Mouse (Mus musculus) kidney, postnatal 0 days (tissue): Measurements from ENCODE around the gene Lix1l. TPM values are rescaled to one million over a fixed set of nuclear protein-coding genes. Genes with fewer than 3 reads are reported as not detected.

ENCODE experiments used
- ATAC-seq: fragments of 200-750 bp; cut with Nextera tagmentation; replicated peaks from 2 replicates; pipeline ENCODE4 v1.8.0; 2017; ENCODE audit warnings: low read depth, moderate number of reproducible peaks, moderate TSS enrichment, moderate library complexity; ENCODE audit not compliant: low FRiP score
- DNase-seq: peaks from one replicate; pipeline ENCODE4 v3.0.0-alpha.2; 2016; ENCODE audit warnings: low spot score
- H3K27ac ChIP-seq: fragments of 300-500 bp; sonication (generic); 2 replicates; pipeline ENCODE4 v1.5.1; 2014; ENCODE audit warnings: mild to moderate bottlenecking
- H3K27me3 ChIP-seq: fragments of 300-500 bp; sonication (generic); 2 replicates; pipeline ENCODE4 v1.6.1; 2014; ENCODE audit warnings: low read length, mixed read lengths; ENCODE audit not compliant: insufficient read depth
- H3K36me3 ChIP-seq: fragments of 300-500 bp; sonication (generic); 2 replicates; pipeline ENCODE4 v1.6.1; 2014; ENCODE audit warnings: low read length, mixed read lengths; ENCODE audit not compliant: insufficient read depth
- H3K4me1 ChIP-seq: fragments of 300-500 bp; sonication (generic); replicated peaks from 2 replicates; pipeline ENCODE4 v1.6.1; 2014; ENCODE audit warnings: antibody characterized with exemption, low read length, mixed read lengths; ENCODE audit not compliant: insufficient read depth
- H3K4me2 ChIP-seq: fragments of 300-500 bp; sonication (generic); 2 replicates; pipeline ENCODE4 v1.6.1; 2014; ENCODE audit warnings: mild to moderate bottlenecking, low read length, moderate library complexity, mixed read lengths
- H3K4me3 ChIP-seq: fragments of 300-500 bp; sonication (generic); replicated peaks from 2 replicates; pipeline ENCODE4 v1.5.1; 2014; ENCODE audit warnings: low read depth, low read length
- H3K9ac ChIP-seq: fragments of 300-500 bp; sonication (generic); 2 replicates; pipeline ENCODE4 v1.6.1; 2014; ENCODE audit warnings: low read depth, low read length
- H3K9me3 ChIP-seq: fragments of 300-500 bp; sonication (generic); replicated peaks from 2 replicates; pipeline ENCODE4 v1.6.1; 2016; ENCODE audit warnings: low read length, inconsistent platforms, mixed read lengths
- CTCF ChIP-seq: IDR thresholded peaks from 2 replicates; pipeline ENCODE4 v1.5.1; 2016; ENCODE audit warnings: antibody characterized with exemption, low read depth, mild to moderate bottlenecking, moderate library complexity
- WGBS: fragments of 180-500 bp; shearing (Covaris S2); extraction: QIAGEN DNeasy Blood & Tissue Kit; methylation state at CpG from one replicate; pipeline ENCODE4 v1.1.7; 2014; 5-methylcytosine and 5-hydroxymethylcytosine counted together
- polyA plus RNA-seq: library from polyadenylated mRNA; unstranded; fragments of >200 nt; fragmentation: Nextera tagmentation; extraction: Ambion mirVana; gene quantifications from 2 replicates; pipeline ENCODE4 v1.2.1, GENCODE M21; 2015

Gene Lix1l
- polyA plus RNA-seq, 1 experiment from 2014 or later: 4.9 TPM

- Histone ChIP-seq H3K4me3 (peak within 1 kb of the TSS; percentile 76), H3K36me3 (no peaks in the 10 kb centered on the region), H3K27ac (peak within 1 kb of the TSS; percentile 76; the same call in 1 of the 2 replicates), H3K27me3 (0 out of 2 replicates have a peak, but pooled peaks cover 5% of the 10 kb centered on the region), H3K4me1 (peaks cover 19% of the 10 kb centered on the region), H3K4me2 (peak within 1 kb of the TSS; percentile 75), H3K9ac (peak within 1 kb of the TSS; percentile 77), H3K9me3 (no peaks in the 10 kb centered on the region)
- peak; percentile 98 for DNase-seq
- TF ChIP-seq CTCF: peak; percentile 40; the same call in 1 of the 2 replicates
- under 1% methylated on average over 37 of the region's 38 CpGs for WGBS
- peak; percentile 91 for ATAC-seq
These were observed 7.0 kb upstream of the Lix1l start, which contains the start of gene Polr3gl for GRCm38 (mm10) chr3:96593790-96594560. Gene Polr3gl (minus strand): TSS chr3:96594181.

GRCm38 (mm10) chr3:96594851-96595250, 6.1 kb upstream of the Lix1l start:
- TF ChIP-seq CTCF: no peak
- ATAC-seq (no peak), DNase-seq (no peak)
- WGBS: 79% methylated on average over 5 of the region's 5 CpGs
- H3K9me3 ChIP-seq: no peaks in the 10 kb centered on the region
- no peak overlapping the region for H3K4me3 ChIP-seq
- no peak overlapping the region for H3K27ac ChIP-seq
- no peak overlapping the region for H3K9ac ChIP-seq
- no peaks in the 10 kb centered on the region for H3K36me3 ChIP-seq
- H3K4me2 ChIP-seq: no peak overlapping the region
- 0 out of 2 replicates have a peak, but pooled peaks cover 5% of the 10 kb centered on the region for H3K27me3 ChIP-seq
- H3K4me1 ChIP-seq: peaks cover 19% of the 10 kb centered on the region

- no peak for TF ChIP-seq CTCF
- 0 out of 2 replicates have a peak, but pooled peaks cover 5% of the 10 kb centered on the region for H3K27me3 ChIP-seq
- H3K4me3 ChIP-seq: no peak overlapping the region; the same call in 1 of the 2 replicates
- DNase-seq (no peak), ATAC-seq (no peak)
- no peaks in the 10 kb centered on the region for H3K9me3 ChIP-seq
- 30% methylated on average over 6 of the region's 6 CpGs for WGBS
- H3K4me2 ChIP-seq: peak overlapping the region; percentile 84
- H3K36me3 ChIP-seq: no peaks in the 10 kb centered on the region
- no peak overlapping the region for H3K9ac ChIP-seq
- no peak overlapping the region for H3K27ac ChIP-seq
- peaks cover 19% of the 10 kb centered on the region for H3K4me1 ChIP-seq
These were observed 5.3 kb upstream of the Lix1l start for GRCm38 (mm10) chr3:96595661-96596060.

- Histone ChIP-seq H3K27ac (peak within 1 kb of the TSS; percentile 47; the same call in 1 of the 2 replicates), H3K9ac (peak within 1 kb of the TSS; percentile 62), H3K4me2 (peak within 1 kb of the TSS; percentile 84), H3K9me3 (no peaks in the 10 kb centered on the region), H3K27me3 (0 out of 2 replicates have a peak, but pooled peaks cover 5% of the 10 kb centered on the region), H3K36me3 (no peaks in the 10 kb centered on the region), H3K4me1 (peaks cover 19% of the 10 kb centered on the region), H3K4me3 (peak within 1 kb of the TSS; percentile 48)
- no peak for ATAC-seq
- no peak for DNase-seq
- 2% methylated on average over 22 of the region's 23 CpGs for WGBS
- no peak for TF ChIP-seq CTCF
These were observed 4.7 kb upstream of the Lix1l start, which contains the start of gene Ankrd34a for GRCm38 (mm10) chr3:96596228-96596707. Gene Ankrd34a (plus strand): TSS chr3:96596636.

- H3K4me3 ChIP-seq: peak overlapping the region; percentile 48
- ATAC-seq (no peak), DNase-seq (no peak)
- peaks cover 19% of the 10 kb centered on the region for H3K4me1 ChIP-seq
- no peaks in the 10 kb centered on the region for H3K36me3 ChIP-seq
- no peaks in the 10 kb centered on the region for H3K9me3 ChIP-seq
- peak overlapping the region; percentile 84 for H3K4me2 ChIP-seq
- TF ChIP-seq CTCF: no peak
- 0 out of 2 replicates have a peak, but pooled peaks cover 5% of the 10 kb centered on the region for H3K27me3 ChIP-seq
- WGBS: under 1% methylated on average over 9 of the region's 12 CpGs
- H3K9ac ChIP-seq: peak overlapping the region; percentile 45; the same call in 1 of the 2 replicates
- no peak overlapping the region for H3K27ac ChIP-seq
These were observed 4.1 kb upstream of the Lix1l start for GRCm38 (mm10) chr3:96596855-96597254.

GRCm38 (mm10) chr3:96597435-96597891, 3.5 kb upstream of the Lix1l start:
- no peaks in the 10 kb centered on the region for H3K9me3 ChIP-seq
- peaks cover 19% of the 10 kb centered on the region for H3K4me1 ChIP-seq
- H3K27me3 ChIP-seq: 0 out of 2 replicates have a peak, but pooled peaks cover 5% of the 10 kb centered on the region
- ATAC-seq (no peak), DNase-seq (no peak)
- H3K4me3 ChIP-seq: peak overlapping the region; percentile 48
- H3K4me2 ChIP-seq: peak overlapping the region; percentile 84
- H3K9ac ChIP-seq: peak overlapping the region; percentile 62
- H3K27ac ChIP-seq: peak overlapping the region; percentile 47; the same call in 1 of the 2 replicates
- no peaks in the 10 kb centered on the region for H3K36me3 ChIP-seq
- TF ChIP-seq CTCF: no peak
- under 1% methylated on average over 40 of the region's 40 CpGs for WGBS
